Mouse (Mus musculus): ENCODE data around the gene Gm14444.
"Not testable (repeated sequence)": the region's sequence is repeated elsewhere in the genome, so short reads cannot be mapped to it uniquely, and the experiment has no call there.

Gm14444 gene

GRCm38 (mm10) chr2:175010022-175010421 lies at the start of gene Gm14444:
Gene Gm14444, plus strand, starts transcription at chr2:175010241.
- in situ Hi-C loops (cut with MboI; ENCODE audit: low pct_unique_long_range_greater_than_20kb in 1 of 2, low sequenced_read_pairs in 2 of 2, unreplicated experiment in 1 of 2): not testable (repeated sequence)

DNA sequence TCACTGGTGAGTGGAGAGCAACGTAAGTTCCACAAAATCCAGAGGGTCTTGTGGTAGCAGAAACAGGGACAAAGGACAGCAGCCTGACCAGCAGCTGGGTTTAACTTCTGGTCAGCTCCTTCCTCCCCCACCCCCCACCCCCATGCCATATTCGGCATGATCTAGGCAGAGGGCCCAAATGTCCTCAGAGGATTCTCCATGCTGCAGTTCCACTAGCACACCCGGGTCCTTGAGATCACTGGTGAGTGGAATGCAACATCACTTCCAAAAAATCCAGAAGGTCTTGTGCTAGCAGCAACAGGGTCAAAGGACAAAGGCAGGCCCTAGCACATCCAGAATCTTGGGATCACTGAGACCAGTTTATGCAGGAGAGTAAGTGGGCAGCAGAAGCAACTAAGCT lies 44.6 kb upstream of the Gm14444 start:
- in situ Hi-C loops (cut with MboI; ENCODE audit: low pct_unique_long_range_greater_than_20kb in 1 of 2, low sequenced_read_pairs in 2 of 2, unreplicated experiment in 1 of 2): not testable (repeated sequence)

DNA sequence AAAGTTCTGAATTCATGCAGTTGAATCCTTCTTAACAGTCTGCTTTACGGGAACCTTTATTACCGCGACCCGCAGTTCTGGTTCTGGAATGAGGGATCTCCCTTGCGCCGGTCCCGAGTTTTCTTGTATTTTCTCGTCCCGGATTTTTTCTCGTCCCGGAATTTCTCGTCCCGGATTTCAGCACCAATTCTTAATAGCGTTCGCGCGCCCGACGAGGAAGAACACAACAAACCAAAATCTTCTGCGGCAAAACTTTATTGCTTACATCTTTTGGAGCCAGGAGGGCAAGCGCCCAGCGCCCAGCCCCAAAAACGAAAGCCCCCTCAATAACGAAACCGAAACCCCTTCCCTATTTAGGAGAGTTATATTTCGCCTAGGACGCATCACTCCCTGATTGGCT lies 34.2 kb downstream of the Gm14444 start:
- in situ Hi-C loops (cut with MboI; ENCODE audit: low pct_unique_long_range_greater_than_20kb in 1 of 2, low sequenced_read_pairs in 2 of 2, unreplicated experiment in 1 of 2): not testable (repeated sequence)

- in situ Hi-C loops (cut with MboI; ENCODE audit: low pct_unique_long_range_greater_than_20kb in 1 of 2, low sequenced_read_pairs in 2 of 2, unreplicated experiment in 1 of 2): not testable (repeated sequence)
Observed at GRCm38 (mm10) chr2:175067681-175068261, 57.7 kb downstream of the Gm14444 start, which contains the start of gene Gm14393. Gene Gm14393, minus strand, starts transcription at chr2:175067781.

All from mouse embryonic stem cell (cell line).